Mouse (Mus musculus) hindbrain, embryonic 13.5 days (tissue): ENCODE measurements around the gene Hes3. TPM values are rescaled to one million over a fixed set of nuclear protein-coding genes. Genes with fewer than 3 reads are reported as not detected.

Source experiments
- ATAC-seq: fragments of 200-750 bp; cut with Nextera tagmentation; 2 replicates; pipeline ENCODE4 v1.8.0; 2017; ENCODE audit warnings: moderate TSS enrichment; ENCODE audit not compliant: low FRiP score
- H3K27ac ChIP-seq: fragments of 300-500 bp; sonication (generic); 2 replicates; pipeline ENCODE4 v1.5.1; 2015; ENCODE audit warnings: inconsistent platforms, mild to moderate bottlenecking, moderate library complexity
- H3K27me3 ChIP-seq: fragments of 300-500 bp; sonication (generic); 2 replicates; pipeline ENCODE4 v1.6.1; 2015; ENCODE audit warnings: mild to moderate bottlenecking, inconsistent platforms
- H3K36me3 ChIP-seq: fragments of 300-500 bp; sonication (generic); 2 replicates; pipeline ENCODE4 v1.6.1; 2015; ENCODE audit warnings: mild to moderate bottlenecking, inconsistent platforms
- H3K4me1 ChIP-seq: fragments of 300-500 bp; sonication (generic); replicated peaks from 2 replicates; pipeline ENCODE4 v1.6.1; 2015; ENCODE audit warnings: inconsistent platforms
- H3K4me2 ChIP-seq: fragments of 300-500 bp; sonication (generic); 2 replicates; pipeline ENCODE4 v1.6.1; 2015; ENCODE audit warnings: inconsistent platforms, mild to moderate bottlenecking, moderate library complexity
- H3K4me3 ChIP-seq: fragments of 300-500 bp; sonication (generic); 2 replicates; pipeline ENCODE4 v1.5.1; 2015; ENCODE audit warnings: mild to moderate bottlenecking, inconsistent platforms
- H3K9ac ChIP-seq: fragments of 300-500 bp; sonication (generic); 2 replicates; pipeline ENCODE4 v1.6.1; 2015; ENCODE audit warnings: mild to moderate bottlenecking, inconsistent platforms
- H3K9me3 ChIP-seq: fragments of 300-500 bp; sonication (generic); 2 replicates; pipeline ENCODE4 v1.6.1; 2016; ENCODE audit warnings: inconsistent platforms
- WGBS: fragments of 180-500 bp; shearing (Covaris S2); methylation state at CpG from one replicate; pipeline ENCODE4 v1.1.7; 2015; 5-methylcytosine and 5-hydroxymethylcytosine counted together
- polyA plus RNA-seq: library from polyadenylated mRNA; unstranded; fragments of >200 nt; fragmentation: Nextera tagmentation; extraction: Ambion mirVana; gene quantifications from 2 replicates; pipeline ENCODE4 v1.2.1, GENCODE M21; 2015

Hes3 gene
- polyA plus RNA-seq = 0.38 and 0.79 TPM in 2 replicates

- H3K4me3 ChIP-seq = peak within 1 kb of the TSS; percentile 32
- 9% methylated on average over 6 of the region's 6 CpGs for WGBS
- ATAC-seq = no peak
- no peaks in the 10 kb centered on the region for H3K36me3 ChIP-seq
- H3K4me1 ChIP-seq = peaks cover 71% of the 10 kb centered on the region
- peaks cover 93% of the 10 kb centered on the region for H3K27me3 ChIP-seq
- H3K27ac ChIP-seq = peak within 1 kb of the TSS; percentile 44; the same call in 1 of the 2 replicates
- peak within 1 kb of the TSS; percentile 67 for H3K9ac ChIP-seq
- peak within 1 kb of the TSS; percentile 57 for H3K4me2 ChIP-seq
- H3K9me3 ChIP-seq = no peaks in the 10 kb centered on the region
Observed at GRCm38 (mm10) chr4:152291562-152291961, at the start of gene Hes3. Gene Hes3 (minus strand): TSS chr4:152291662.

- 37% methylated on average over 15 of the region's 15 CpGs for WGBS
- Histone ChIP-seq H3K4me3 (peak overlapping the region; percentile 74), H3K9me3 (no peaks in the 10 kb centered on the region)
Observed at GRCm38 (mm10) chr4:152340584-152341284, 49.3 kb upstream of the Hes3 start.

DNA sequence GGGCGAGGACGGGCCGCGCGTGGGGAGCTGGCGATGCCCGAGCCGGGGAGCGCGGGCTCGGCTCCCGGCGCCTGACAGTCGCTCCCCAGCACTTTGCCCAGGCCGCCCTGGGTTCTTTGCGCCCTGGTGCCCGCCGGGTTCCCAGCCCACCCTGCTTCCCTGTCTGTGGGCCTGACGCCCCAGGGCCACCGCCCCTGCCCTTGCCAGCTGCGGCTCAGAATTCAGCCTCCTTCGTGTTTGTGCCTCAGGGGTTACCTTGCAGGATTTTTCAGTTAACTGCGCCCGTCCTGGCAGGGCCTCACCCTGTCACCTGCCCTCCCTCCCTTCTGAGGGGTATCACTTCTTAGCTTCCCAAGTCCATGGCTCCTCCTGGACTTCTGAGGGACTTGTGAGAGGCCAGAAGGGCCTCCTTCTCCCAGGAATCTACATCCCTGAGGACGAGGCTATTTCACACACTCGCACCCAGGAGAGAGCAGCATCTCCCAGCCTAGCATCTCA lies 47.9 kb upstream of the Hes3 start:
- WGBS = 1% methylated on average over 25 of the region's 26 CpGs

More at GRCm38 (mm10) chr4:152340584-152341284, 49.3 kb upstream of the Hes3 start:
- peak overlapping the region; percentile 89 for H3K4me2 ChIP-seq
- H3K4me1 ChIP-seq = peaks cover 56% of the 10 kb centered on the region
- H3K27me3 ChIP-seq = peaks cover 36% of the 10 kb centered on the region
- H3K27ac ChIP-seq = no peak overlapping the region
- no peak for ATAC-seq
- peak overlapping the region; percentile 94; the same call in 1 of the 2 replicates for H3K9ac ChIP-seq
- H3K36me3 ChIP-seq = peaks cover 2% of the 10 kb centered on the region; the same call in 1 of the 2 replicates

GRCm38 (mm10) chr4:152338419-152339292 lies 47.2 kb upstream of the Hes3 start, which contains the start of gene Chd5:
Gene Chd5 (plus strand): TSS chr4:152338651.
- peak within 1 kb of the TSS; percentile 89 for H3K4me2 ChIP-seq

More for the DNA sequence above, 47.9 kb upstream of the Hes3 start:
- H3K9me3 ChIP-seq = no peaks in the 10 kb centered on the region
- H3K9ac ChIP-seq = peak overlapping the region; percentile 94
- ATAC-seq = peak; percentile 29
- peaks cover 46% of the 10 kb centered on the region for H3K4me1 ChIP-seq
- H3K36me3 ChIP-seq = peaks cover 15% of the 10 kb centered on the region
- H3K4me2 ChIP-seq = peak overlapping the region; percentile 89
- peaks cover 36% of the 10 kb centered on the region for H3K27me3 ChIP-seq
- peak overlapping the region; percentile 74 for H3K4me3 ChIP-seq
- H3K27ac ChIP-seq = peak overlapping the region; percentile 84

DNA sequence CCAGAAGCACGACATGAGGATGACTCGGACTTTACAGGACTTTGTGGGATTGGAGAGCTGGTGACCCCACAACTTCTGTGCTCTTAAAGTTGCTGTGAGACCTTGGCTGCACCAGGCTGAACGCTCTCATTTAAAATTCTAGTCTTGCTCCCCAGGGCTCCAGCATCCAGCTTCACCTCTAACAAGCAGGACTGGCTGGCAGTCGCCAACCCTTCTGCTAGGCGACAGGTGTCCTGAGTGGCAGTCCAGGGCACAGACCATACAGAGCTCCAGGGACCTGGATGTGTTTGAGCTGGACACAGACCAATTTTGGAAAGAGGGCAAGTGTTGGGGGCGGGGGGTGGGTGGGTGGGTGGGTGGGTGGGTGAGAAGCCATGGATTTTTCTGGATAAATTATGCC lies 46.3 kb upstream of the Hes3 start:
- peaks cover 32% of the 10 kb centered on the region for H3K27me3 ChIP-seq

More at GRCm38 (mm10) chr4:152338419-152339292, 47.2 kb upstream of the Hes3 start, which contains the start of gene Chd5:
- peak within 1 kb of the TSS; percentile 74 for H3K4me3 ChIP-seq
- H3K27me3 ChIP-seq = peaks cover 32% of the 10 kb centered on the region
- ATAC-seq = peak; percentile 37
- H3K9me3 ChIP-seq = no peaks in the 10 kb centered on the region
- peaks cover 21% of the 10 kb centered on the region for H3K36me3 ChIP-seq
- WGBS = under 1% methylated on average over 99 of the region's 120 CpGs
- peak within 1 kb of the TSS; percentile 94 for H3K9ac ChIP-seq
- peak within 1 kb of the TSS; percentile 84 for H3K27ac ChIP-seq
- peaks cover 46% of the 10 kb centered on the region for H3K4me1 ChIP-seq

DNA sequence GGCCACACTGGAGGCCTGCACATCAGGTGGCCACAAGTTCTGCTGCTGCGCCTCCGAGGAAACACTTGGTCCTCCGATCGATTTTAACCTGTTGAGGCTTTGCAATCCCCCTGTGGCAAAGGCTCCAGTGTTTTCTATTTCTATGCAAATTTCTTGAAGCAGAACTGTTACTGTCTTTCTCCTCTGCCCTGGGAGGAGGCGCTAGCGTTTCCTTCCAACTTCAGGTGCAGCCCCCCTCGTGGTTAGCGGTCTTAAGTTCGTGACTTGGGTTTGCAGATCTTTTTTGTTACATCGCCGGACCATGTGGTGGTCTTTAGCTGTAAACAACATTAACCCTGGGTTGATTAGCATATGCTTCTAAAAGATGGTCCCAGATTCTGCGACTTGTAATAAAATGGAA lies 42.1 kb upstream of the Hes3 start:
- no peaks in the 10 kb centered on the region for H3K9me3 ChIP-seq
- H3K36me3 ChIP-seq = peaks cover 68% of the 10 kb centered on the region
- H3K4me3 ChIP-seq = no peak overlapping the region
- H3K4me2 ChIP-seq = no peak overlapping the region
- H3K4me1 ChIP-seq = peaks cover 8% of the 10 kb centered on the region
- no peak for ATAC-seq
- no peak overlapping the region for H3K27ac ChIP-seq
- 93% methylated on average over 12 of the region's 12 CpGs for WGBS
- peaks cover 7% of the 10 kb centered on the region; the same call in 1 of the 2 replicates for H3K27me3 ChIP-seq
- no peak overlapping the region for H3K9ac ChIP-seq

More for the DNA sequence above, 46.3 kb upstream of the Hes3 start:
- ATAC-seq = no peak
- no peak overlapping the region for H3K4me3 ChIP-seq
- H3K4me2 ChIP-seq = no peak overlapping the region
- no peak overlapping the region for H3K27ac ChIP-seq
- 22% methylated on average over 6 of the region's 6 CpGs for WGBS
- H3K4me1 ChIP-seq = peaks cover 37% of the 10 kb centered on the region
- peaks cover 28% of the 10 kb centered on the region for H3K36me3 ChIP-seq
- no peak overlapping the region for H3K9ac ChIP-seq
- H3K9me3 ChIP-seq = no peaks in the 10 kb centered on the region

DNA sequence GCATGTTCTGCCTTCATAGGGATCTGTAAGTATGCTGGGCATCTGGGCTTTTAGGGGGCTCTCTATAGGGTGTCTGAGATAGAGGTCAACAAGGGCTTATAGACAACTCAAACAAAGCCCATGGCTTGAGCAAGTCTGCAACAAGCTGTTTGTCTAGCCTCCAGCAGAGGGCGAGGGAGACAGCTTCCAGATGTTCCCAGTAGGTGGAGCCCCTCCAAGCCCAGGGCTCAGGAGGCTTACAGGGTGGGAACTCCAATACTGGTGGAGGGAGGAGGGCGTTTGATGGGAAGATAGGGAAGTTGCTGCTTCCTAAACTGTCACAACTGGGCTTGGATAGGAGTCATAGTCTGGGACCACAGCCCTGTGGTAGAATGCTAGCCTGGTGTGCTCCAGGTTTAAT lies 41.5 kb upstream of the Hes3 start:
- peaks cover 7% of the 10 kb centered on the region; the same call in 1 of the 2 replicates for H3K27me3 ChIP-seq
- no peak overlapping the region for H3K27ac ChIP-seq
- WGBS = 42% methylated on average over 2 of the region's 2 CpGs
- H3K4me1 ChIP-seq = 0 out of 2 replicates have a peak, but pooled peaks cover 5% of the 10 kb centered on the region
- peak; percentile 23; the same call in 1 of the 2 replicates for ATAC-seq
- H3K9ac ChIP-seq = no peak overlapping the region
- H3K36me3 ChIP-seq = peaks cover 69% of the 10 kb centered on the region
- H3K9me3 ChIP-seq = no peaks in the 10 kb centered on the region
- no peak overlapping the region for H3K4me2 ChIP-seq
- no peak overlapping the region for H3K4me3 ChIP-seq

GRCm38 (mm10) chr4:152328691-152329090 lies 37.2 kb upstream of the Hes3 start:
- Histone ChIP-seq H3K4me3 (no peak overlapping the region), H3K4me2 (no peak overlapping the region), H3K4me1 (peaks cover 22% of the 10 kb centered on the region), H3K27me3 (no peaks in the 10 kb centered on the region), H3K27ac (no peak overlapping the region), H3K9me3 (no peaks in the 10 kb centered on the region), H3K36me3 (peaks cover 48% of the 10 kb centered on the region), H3K9ac (no peak overlapping the region)
- ATAC-seq = no peak
- 81% methylated on average over 6 of the region's 6 CpGs for WGBS

DNA sequence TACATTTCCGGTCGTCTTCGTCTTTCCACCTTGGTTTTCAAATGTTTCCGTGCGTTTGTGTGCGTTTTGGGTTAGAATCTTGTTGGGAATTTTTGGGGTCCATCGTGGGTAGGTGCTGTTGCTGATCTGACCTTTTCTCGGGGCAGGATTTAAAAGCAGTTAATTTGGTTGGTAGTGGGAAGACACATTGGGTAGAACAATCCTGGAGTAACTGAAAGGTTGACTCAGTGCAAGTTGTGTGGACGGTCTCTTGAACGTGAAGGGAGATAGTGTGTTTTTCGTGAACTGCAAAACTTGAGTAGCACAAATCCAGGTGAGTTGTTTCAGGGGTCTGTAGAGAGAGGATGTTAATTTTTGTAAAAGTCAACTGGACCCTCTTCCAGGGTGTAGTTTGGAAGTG lies 35.1 kb upstream of the Hes3 start:
- WGBS = 2% methylated on average over 11 of the region's 11 CpGs
- no peak for ATAC-seq
- peak overlapping the region; percentile 98 for H3K9ac ChIP-seq

GRCm38 (mm10) chr4:152325574-152326411 lies 34.3 kb upstream of the Hes3 start, which contains the start of gene Rpl22:
Gene Rpl22 (plus strand): TSS chr4:152325742.
- Histone ChIP-seq H3K27me3 (0 out of 2 replicates have a peak, but pooled peaks cover 12% of the 10 kb centered on the region), H3K36me3 (peaks cover 23% of the 10 kb centered on the region), H3K4me3 (peak within 1 kb of the TSS; percentile 95), H3K27ac (peak within 1 kb of the TSS; percentile 76), H3K4me2 (peak within 1 kb of the TSS; percentile 88), H3K9me3 (no peaks in the 10 kb centered on the region), H3K4me1 (peaks cover 22% of the 10 kb centered on the region), H3K9ac (peak within 1 kb of the TSS; percentile 98)
- peak; percentile 95 for ATAC-seq
- under 1% methylated on average over 70 of the region's 70 CpGs for WGBS

More for the DNA sequence above, 35.1 kb upstream of the Hes3 start:
- Histone ChIP-seq H3K27me3 (0 out of 2 replicates have a peak, but pooled peaks cover 9% of the 10 kb centered on the region), H3K9me3 (no peaks in the 10 kb centered on the region), H3K4me3 (peak overlapping the region; percentile 95), H3K36me3 (peaks cover 31% of the 10 kb centered on the region), H3K4me2 (peak overlapping the region; percentile 88), H3K27ac (no peak overlapping the region), H3K4me1 (peaks cover 22% of the 10 kb centered on the region)
